Mouse (Mus musculus) hindbrain, postnatal 0 days (tissue): ENCODE data around the gene Frem2. TPM values are rescaled to one million over a fixed set of nuclear protein-coding genes. Genes with fewer than 3 reads are reported as not detected.

Experiments
- ATAC-seq: fragments of 200-750 bp; cut with Nextera tagmentation; 2 replicates; pipeline ENCODE4 v1.8.0; 2017; ENCODE audit warnings: mild to moderate bottlenecking, moderate TSS enrichment, moderate library complexity
- DNase-seq: peaks from one replicate; pipeline ENCODE4 v3.0.0-alpha.2; 2015; ENCODE audit warnings: low spot score
- H3K27ac ChIP-seq: fragments of 300-500 bp; sonication (generic); 2 replicates; pipeline ENCODE4 v1.5.1; 2014; ENCODE audit warnings: mild to moderate bottlenecking
- H3K27me3 ChIP-seq: fragments of 300-500 bp; sonication (generic); 2 replicates; pipeline ENCODE4 v1.6.1; 2014; ENCODE audit warnings: low read length, mixed read lengths; ENCODE audit not compliant: insufficient read depth
- H3K36me3 ChIP-seq: fragments of 300-500 bp; sonication (generic); 2 replicates; pipeline ENCODE4 v1.6.1; 2014; ENCODE audit warnings: low read length, mixed read lengths; ENCODE audit not compliant: insufficient read depth
- H3K4me1 ChIP-seq: fragments of 300-500 bp; sonication (generic); 2 replicates; pipeline ENCODE4 v1.6.1; 2014; ENCODE audit warnings: antibody characterized with exemption, low read length, mixed read lengths; ENCODE audit not compliant: insufficient read depth
- H3K4me2 ChIP-seq: fragments of 300-500 bp; sonication (generic); 2 replicates; pipeline ENCODE4 v1.6.1; 2014; ENCODE audit warnings: low read depth, mild to moderate bottlenecking, low read length, moderate library complexity, mixed read lengths
- H3K4me3 ChIP-seq: fragments of 300-500 bp; sonication (generic); 2 replicates; pipeline ENCODE4 v1.5.1; 2014; ENCODE audit warnings: low read length
- H3K9ac ChIP-seq: fragments of 300-500 bp; sonication (generic); replicated peaks from 2 replicates; pipeline ENCODE4 v1.6.1; 2014; ENCODE audit warnings: mild to moderate bottlenecking, low read length, moderate library complexity, mixed read lengths
- H3K9me3 ChIP-seq: fragments of 300-500 bp; sonication (generic); 2 replicates; pipeline ENCODE4 v1.6.1; 2016; ENCODE audit warnings: low read length, mixed read lengths
- CTCF ChIP-seq: IDR thresholded peaks from 2 replicates; pipeline ENCODE4 v1.5.1; 2016; ENCODE audit warnings: antibody characterized with exemption, control low read depth, low read depth
- WGBS: fragments of 180-500 bp; shearing (Covaris S2); extraction: QIAGEN DNeasy Blood & Tissue Kit; methylation state at CpG from one replicate; pipeline ENCODE4 v1.1.7; 2014; 5-methylcytosine and 5-hydroxymethylcytosine counted together
- polyA plus RNA-seq: library from polyadenylated mRNA; unstranded; fragments of >200 nt; fragmentation: Nextera tagmentation; extraction: Ambion mirVana; gene quantifications from 2 replicates; pipeline ENCODE4 v1.2.1, GENCODE M21; 2015
- total RNA-seq: library from RNA; depleted of rRNA; stranded (reverse); fragments of >200 nt; gene quantifications from 2 replicates; pipeline ENCODE4 v1.2.3, GENCODE M21; 2014; rRNA removed

Gene Frem2
- total RNA-seq = 13.9 and 17.6 TPM in 2 replicates
- polyA plus RNA-seq = 1.7 TPM in 2 replicates

- DNase-seq = peak; percentile 89
Observed at GRCm38 (mm10) chr3:53656878-53657561, at the start of gene Frem2. TSS of gene Frem2 (minus strand) at chr3:53657355.

GRCm38 (mm10) chr3:53705992-53706495, 48.9 kb upstream of the Frem2 start:
- whole genome bisulfite sequencing = 52% methylated on average over 6 of the region's 6 CpGs
- no peaks in the 10 kb centered on the region for H3K9me3 ChIP-seq
- no peaks in the 10 kb centered on the region for H3K4me1 ChIP-seq
- no peaks in the 10 kb centered on the region for H3K27me3 ChIP-seq
- DNase-seq = no peak
- no peak overlapping the region for H3K27ac ChIP-seq
- H3K4me3 ChIP-seq = no peak overlapping the region
- H3K9ac ChIP-seq = no peak overlapping the region
- ATAC-seq = no peak
- H3K4me2 ChIP-seq = no peak overlapping the region
- H3K36me3 ChIP-seq = no peaks in the 10 kb centered on the region
- TF ChIP-seq CTCF = no peak

More at GRCm38 (mm10) chr3:53656878-53657561, at the start of gene Frem2:
- no peak for TF ChIP-seq CTCF
- Histone ChIP-seq H3K36me3 (no peaks in the 10 kb centered on the region), H3K27me3 (peaks cover 5% of the 10 kb centered on the region; the same call in 1 of the 2 replicates), H3K4me3 (peak within 1 kb of the TSS; percentile 58), H3K9ac (peak within 1 kb of the TSS; percentile 48), H3K4me1 (peaks cover 6% of the 10 kb centered on the region; the same call in 1 of the 2 replicates), H3K27ac (peak within 1 kb of the TSS; percentile 32; the same call in 1 of the 2 replicates), H3K9me3 (no peaks in the 10 kb centered on the region; the same call in 1 of the 2 replicates), H3K4me2 (peak within 1 kb of the TSS; percentile 100)
- peak; percentile 93 for ATAC-seq
- under 1% methylated on average over 34 of the region's 34 CpGs for WGBS

- Histone ChIP-seq H3K27me3 (no peaks in the 10 kb centered on the region), H3K27ac (no peak overlapping the region), H3K4me2 (no peak overlapping the region), H3K36me3 (no peaks in the 10 kb centered on the region), H3K4me1 (no peaks in the 10 kb centered on the region), H3K9ac (no peak overlapping the region), H3K4me3 (no peak overlapping the region), H3K9me3 (no peaks in the 10 kb centered on the region)
- ATAC-seq = peak; percentile 56
- TF ChIP-seq CTCF = no peak
- DNase-seq = peak; percentile 43
- WGBS = 62% methylated on average over 8 of the region's 8 CpGs
Observed at GRCm38 (mm10) chr3:53703126-53703505, 46.0 kb upstream of the Frem2 start.

GRCm38 (mm10) chr3:53702421-53703125, 45.4 kb upstream of the Frem2 start:
- Histone ChIP-seq H3K4me1 (no peaks in the 10 kb centered on the region), H3K9me3 (no peaks in the 10 kb centered on the region), H3K4me2 (no peak overlapping the region), H3K4me3 (no peak overlapping the region), H3K27me3 (no peaks in the 10 kb centered on the region), H3K27ac (no peak overlapping the region), H3K9ac (no peak overlapping the region), H3K36me3 (no peaks in the 10 kb centered on the region)
- no peak for DNase-seq
- 42% methylated on average over 9 of the region's 9 CpGs for WGBS
- TF ChIP-seq CTCF = no peak
- no peak for ATAC-seq

- Histone ChIP-seq H3K4me3 (no peak overlapping the region), H3K9me3 (no peaks in the 10 kb centered on the region)
- DNase-seq = no peak
Observed at GRCm38 (mm10) chr3:53701940-53702339, 44.8 kb upstream of the Frem2 start.

GRCm38 (mm10) chr3:53687776-53688175, 30.6 kb upstream of the Frem2 start:
- DNase-seq (no peak), ATAC-seq (no peak)
- no peaks in the 10 kb centered on the region for H3K9me3 ChIP-seq
- H3K27me3 ChIP-seq = no peaks in the 10 kb centered on the region
- H3K4me2 ChIP-seq = no peak overlapping the region
- no peak overlapping the region for H3K4me3 ChIP-seq
- no peak overlapping the region for H3K27ac ChIP-seq
- WGBS = 82% methylated on average over 6 of the region's 6 CpGs
- H3K4me1 ChIP-seq = no peaks in the 10 kb centered on the region
- H3K36me3 ChIP-seq = no peaks in the 10 kb centered on the region
- no peak for TF ChIP-seq CTCF
- H3K9ac ChIP-seq = no peak overlapping the region

More at GRCm38 (mm10) chr3:53701940-53702339, 44.8 kb upstream of the Frem2 start:
- Histone ChIP-seq H3K27me3 (no peaks in the 10 kb centered on the region), H3K27ac (no peak overlapping the region), H3K4me2 (no peak overlapping the region), H3K4me1 (no peaks in the 10 kb centered on the region), H3K36me3 (no peaks in the 10 kb centered on the region), H3K9ac (no peak overlapping the region)
- WGBS = 59% methylated on average over 1 of the region's 1 CpGs
- ATAC-seq = no peak
- TF ChIP-seq CTCF = no peak
